Mouse (Mus musculus): ENCODE data around the gene Ifit2. TPM values are rescaled to one million over a fixed set of nuclear protein-coding genes. Genes with fewer than 3 reads are reported as not detected.
A peak's percentile ranks its signal among the peaks of the same experiment; 100 is the strongest.

Gene Ifit2
- total and polyA plus RNA-seq, 3 experiments: 0.69 to 2.7 TPM; not detected in 1

DNA sequence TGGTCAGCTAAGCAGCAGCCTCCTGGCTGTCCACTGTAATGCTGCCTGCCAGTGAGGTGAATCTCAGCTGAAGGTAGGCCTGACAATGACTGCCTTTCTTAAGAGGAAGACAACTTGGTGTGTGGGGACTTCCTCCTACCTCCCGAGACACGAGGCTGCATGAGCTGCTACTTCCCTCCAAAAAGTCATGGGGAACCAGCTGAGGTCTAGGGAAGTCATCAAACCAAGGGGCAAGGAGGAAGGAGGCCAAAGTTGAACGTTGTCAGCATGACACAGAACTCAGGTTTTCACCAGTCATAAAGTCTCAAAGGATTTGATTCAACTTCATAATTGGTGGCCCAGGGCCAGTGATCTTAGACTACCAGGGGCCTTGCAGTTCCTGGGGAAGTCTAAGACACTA is 34.8 kb upstream of the Ifit2 start:
- Histone ChIP-seq H3K4me3 (ENCODE audit: control insufficient read depth in 1 of 2, insufficient read depth in 1 of 2, low read depth in 2 of 2, low read length in 2 of 2) (no peak overlapping the region), H3K36me3 (ENCODE audit: control insufficient read depth in 1 of 2, insufficient read depth in 2 of 2, low read length in 2 of 2) (no peaks in the 10 kb centered on the region; a peak in 1 of 4 replicates), H3K79me2 (ENCODE audit: control insufficient read depth, insufficient read depth, low read length, poor library complexity) (no peaks in the 10 kb centered on the region), H3K9ac (ENCODE audit: control insufficient read depth, low read depth, low read length, poor library complexity, severe bottlenecking) (no peak overlapping the region), H3K27me3 (ENCODE audit: control insufficient read depth in 1 of 2, insufficient read depth in 2 of 2, low read length in 2 of 2) (no peaks in the 10 kb centered on the region), H3K9me3 (replicated peaks; ENCODE audit: insufficient read depth, low read length) (no peaks in the 10 kb centered on the region), H3K4me1 (ENCODE audit: control insufficient read depth in 1 of 2, insufficient read depth in 2 of 2, low read length in 2 of 2) (no peaks in the 10 kb centered on the region), H3K27ac (ENCODE audit: control insufficient read depth, low read depth, low read length) (no peak overlapping the region)
- DNase-seq (ENCODE audit: low read depth, low spot score): peak; percentile 48
- 0 out of 2 replicates have a peak, but pooled peaks have one; percentile 21 for TF ChIP-seq MYC (IDR thresholded peaks at IDR 0.05; ENCODE audit: low read depth, low read length)
- no peak for TF ChIP-seq GATA1 (IDR thresholded peaks at IDR 0.05; ENCODE audit: low read depth, low read length)
- TF ChIP-seq MAX (IDR thresholded peaks at IDR 0.05; ENCODE audit: low read length): peak; percentile 85

DNA sequence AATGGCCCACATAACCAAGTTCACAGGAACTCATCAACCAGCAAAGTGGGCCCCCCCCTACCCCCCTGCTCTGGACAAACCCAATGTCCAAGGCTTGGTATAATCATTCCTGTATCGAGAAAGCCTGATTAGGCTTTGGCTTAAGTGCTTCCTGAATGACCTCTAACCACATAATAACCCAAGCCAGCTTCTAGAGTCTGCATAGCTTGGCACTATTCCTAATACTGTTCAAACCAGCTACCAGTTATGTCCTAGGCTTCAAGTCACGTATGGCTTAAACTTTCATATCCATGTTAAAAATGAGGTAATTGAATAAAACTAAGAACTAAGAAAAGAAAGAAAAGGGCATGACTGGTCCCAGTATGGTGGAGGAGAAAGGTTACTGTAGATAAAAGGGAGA is 34.1 kb upstream of the Ifit2 start:
- Histone ChIP-seq H3K27ac (ENCODE audit: control insufficient read depth, low read depth, low read length) (no peak overlapping the region), H3K4me1 (ENCODE audit: control insufficient read depth in 1 of 2, insufficient read depth in 2 of 2, low read length in 2 of 2) (peaks cover 0 to 2% of the 10 kb centered on the region in 2 experiments; a peak in 1 of 4 replicates), H3K9ac (ENCODE audit: control insufficient read depth, low read depth, low read length, poor library complexity, severe bottlenecking) (no peak overlapping the region), H3K9me3 (replicated peaks; ENCODE audit: insufficient read depth, low read length) (no peaks in the 10 kb centered on the region), H3K4me3 (ENCODE audit: control insufficient read depth in 1 of 2, insufficient read depth in 1 of 2, low read depth in 2 of 2, low read length in 2 of 2) (no peak overlapping the region), H3K79me2 (ENCODE audit: control insufficient read depth, insufficient read depth, low read length, poor library complexity) (no peaks in the 10 kb centered on the region), H3K27me3 (ENCODE audit: control insufficient read depth in 1 of 2, insufficient read depth in 2 of 2, low read length in 2 of 2) (no peaks in the 10 kb centered on the region), H3K36me3 (ENCODE audit: control insufficient read depth in 1 of 2, insufficient read depth in 2 of 2, low read length in 2 of 2) (peaks cover 0 to 1% of the 10 kb centered on the region in 2 experiments; a peak in 2 of 4 replicates)
- DNase-seq (ENCODE audit: low read depth, low spot score): no peak
- no peak for TF ChIP-seq POLR2AphosphoS5 (IDR thresholded peaks at IDR 0.05; ENCODE audit: borderline replicate concordance, low read depth, low read length)
- no peak for TF ChIP-seq UBTF (IDR thresholded peaks at IDR 0.05; ENCODE audit: borderline replicate concordance, insufficient read depth, low read depth, low read length)
- TF ChIP-seq NELFE (IDR thresholded peaks at IDR 0.05; ENCODE audit: low read depth, low read length): no peak
- no peak for TF ChIP-seq BHLHE40 (IDR thresholded peaks at IDR 0.05; ENCODE audit: borderline replicate concordance, low read depth, low read length)
- no peak for TF ChIP-seq EP300 (IDR thresholded peaks at IDR 0.05; ENCODE audit: low read depth in 1 of 2, low read length in 2 of 2)
- no peak for TF ChIP-seq MAFK (IDR thresholded peaks at IDR 0.05; ENCODE audit: borderline replicate concordance, low read depth, low read length)
- TF ChIP-seq ELF1 (IDR thresholded peaks at IDR 0.05; ENCODE audit: low read depth, low read length): no peak
- no peak for TF ChIP-seq SMC3 (IDR thresholded peaks at IDR 0.05; ENCODE audit: low read depth, low read length)
- TF ChIP-seq POLR2A (IDR thresholded peaks at IDR 0.05; ENCODE audit: control insufficient read depth in 1 of 2, insufficient read depth in 1 of 2, low read depth in 1 of 2, low read length in 2 of 2, poor library complexity in 1 of 2): no peak
- TF ChIP-seq MEF2A (IDR thresholded peaks at IDR 0.05; ENCODE audit: extremely low read depth, insufficient replicate concordance, low read depth, low read length, poor library complexity, severe bottlenecking): no peak
- no peak for TF ChIP-seq TCF12 (IDR thresholded peaks at IDR 0.05; ENCODE audit: low read depth, low read length)
- TF ChIP-seq RCOR1 (IDR thresholded peaks at IDR 0.05; ENCODE audit: low read depth, low read length): no peak
- TF ChIP-seq ETS1 (IDR thresholded peaks at IDR 0.05; ENCODE audit: low read depth, low read length): no peak
- no peak for TF ChIP-seq CHD2 (IDR thresholded peaks at IDR 0.05; ENCODE audit: low read length)
- TF ChIP-seq MAX (IDR thresholded peaks at IDR 0.05; ENCODE audit: low read length): no peak
- TF ChIP-seq GABPA (IDR thresholded peaks at IDR 0.05; ENCODE audit: low read depth, low read length): no peak
- no peak for TF ChIP-seq GATA1 (IDR thresholded peaks at IDR 0.05; ENCODE audit: low read depth, low read length)
- no peak for TF ChIP-seq HCFC1 (IDR thresholded peaks at IDR 0.05; ENCODE audit: low read depth, low read length)
- no peak for TF ChIP-seq TAL1 (IDR thresholded peaks at IDR 0.05; ENCODE audit: low read length)

All from MEL (cell line).